8 mouse cellular contexts compared by ENCODE assay signal in the genomic region with DNA sequence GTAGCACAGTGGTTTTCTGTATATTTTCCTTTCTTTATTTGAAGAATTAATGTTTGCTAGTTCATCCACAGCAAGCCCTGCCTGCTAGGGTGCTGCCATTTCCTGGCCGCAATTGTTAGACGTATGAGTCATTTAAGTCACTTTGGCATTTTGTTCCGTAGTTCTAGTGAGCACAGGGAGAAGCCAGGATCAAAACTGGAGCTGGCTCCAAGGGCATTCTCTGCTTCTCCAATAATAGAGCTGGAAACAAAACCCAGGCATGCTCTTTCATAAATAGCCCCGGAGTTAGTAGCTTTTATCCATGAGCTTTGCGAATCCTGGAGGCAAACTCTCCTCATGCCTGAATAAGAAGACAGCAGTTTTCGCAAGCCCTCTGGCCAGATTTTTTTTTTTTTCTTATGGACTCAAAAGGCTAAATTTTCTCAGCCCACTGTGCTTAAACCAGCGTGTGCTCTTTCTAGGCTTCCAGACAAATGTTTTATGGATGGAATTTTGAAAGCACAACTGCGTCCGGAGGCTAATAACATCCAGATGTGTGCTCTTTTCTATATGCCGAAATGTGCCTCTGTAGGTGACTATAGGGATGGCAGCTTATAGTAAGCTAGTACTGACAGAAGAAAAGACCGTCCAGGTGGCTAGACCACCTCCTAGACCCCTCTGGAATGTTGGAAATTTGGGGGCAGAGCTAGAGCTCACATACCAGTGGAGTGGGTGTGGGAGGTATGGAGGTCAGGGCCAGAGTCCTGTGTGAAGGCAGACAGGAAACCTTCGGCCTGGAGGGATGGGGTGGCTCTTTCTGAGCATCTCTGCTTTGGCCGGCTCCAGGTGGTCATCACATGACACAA. TPM values are rescaled to one million over a fixed set of nuclear protein-coding genes. Genes with fewer than 3 reads are reported as not detected.
DNase-seq lines count a peak whose midpoint lies in the region; ATAC-seq and TF ChIP-seq lines count a peak whose summit lies in the region.

No protein-coding gene starts in this region.

- POLR2A ChIA-PET in Patski (lab: Charles Lee): no interaction called here

- peak; percentile 83 for ATAC-seq in kidney, embryonic 16.5 days (ENCODE audit: low FRiP score, low TSS enrichment)
- peak; percentile 79 for ATAC-seq in Patski
- peak; percentile 64 for ATAC-seq in forebrain, embryonic 16.5 days
- ATAC-seq in intestine, embryonic 15.5 days: peak; percentile 78

- WGBS in kidney, embryonic 16.5 days: 20% methylated on average over 13 of the region's 13 CpGs
- WGBS in forebrain, embryonic 16.5 days: 18% methylated on average over 13 of the region's 13 CpGs
- WGBS in intestine, embryonic 15.5 days: 16% methylated on average over 13 of the region's 13 CpGs

- H3K4me3 ChIP-seq in kidney, embryonic 16.5 days (ENCODE audit: low read length): peak overlapping the region; percentile 69
- H3K4me3 ChIP-seq in forebrain, embryonic 16.5 days (replicated peaks; ENCODE audit: low read length): peak overlapping the region; percentile 82
- H3K4me3 ChIP-seq in intestine, embryonic 15.5 days (replicated peaks): peak overlapping the region; percentile 70

- CTCF ChIA-PET in Patski (lab: Charles Lee): interaction anchor here (1.1 kb wide), 2 partner anchors 11 to 76 kb away, joined by 3 to 6 read pairs; no protein-coding TSS in a partner anchor

- H3K9me3 ChIP-seq in kidney, embryonic 16.5 days (ENCODE audit: low read length): no peaks in the 10 kb centered on the region
- H3K9me3 ChIP-seq in forebrain, embryonic 16.5 days (ENCODE audit: control insufficient read depth, low read length): no peaks in the 10 kb centered on the region
- H3K9me3 ChIP-seq in intestine, embryonic 15.5 days: no peaks in the 10 kb centered on the region

- H3K4me1 ChIP-seq in kidney, embryonic 16.5 days (ENCODE audit: insufficient read depth, low read length): peaks cover 14% of the 10 kb centered on the region
- H3K4me1 ChIP-seq in forebrain, embryonic 16.5 days (replicated peaks; ENCODE audit: control insufficient read depth, insufficient read depth, low read length): peaks cover 12% of the 10 kb centered on the region
- peaks cover 9% of the 10 kb centered on the region; the same call in 1 of the 2 replicates for H3K4me1 ChIP-seq in intestine, embryonic 15.5 days (replicated peaks)

- no peak for DNase-seq in kidney, postnatal 36 days
- no peak for DNase-seq in Patski (ENCODE audit: low read depth, low spot score)
- peak; percentile 31 for DNase-seq in neural tube, embryonic 10.5 days (ENCODE audit: extremely low spot score, low spot score)
- no peak for DNase-seq in layer of hippocampus, adult 11-12 months (ENCODE audit: low spot score)
- DNase-seq in cerebellum, adult 11 months: no peak

- TF ChIP-seq CTCF in Patski (IDR thresholded peaks at IDR 0.05): no peak

- no peaks in the 10 kb centered on the region for H3K27me3 ChIP-seq in kidney, embryonic 16.5 days (ENCODE audit: insufficient read depth, low read length)
- H3K27me3 ChIP-seq in Patski: no peaks in the 10 kb centered on the region
- H3K27me3 ChIP-seq in forebrain, embryonic 16.5 days (replicated peaks; ENCODE audit: control insufficient read depth, insufficient read depth, low read length): no peaks in the 10 kb centered on the region
- H3K27me3 ChIP-seq in intestine, embryonic 15.5 days (replicated peaks): no peaks in the 10 kb centered on the region

- H3K4me2 ChIP-seq in kidney, embryonic 16.5 days (replicated peaks; ENCODE audit: low read depth, low read length): peak overlapping the region; percentile 94
- H3K4me2 ChIP-seq in forebrain, embryonic 16.5 days (ENCODE audit: low read length): peak overlapping the region; percentile 97
- H3K4me2 ChIP-seq in intestine, embryonic 15.5 days (replicated peaks): peak overlapping the region; percentile 94

- in situ Hi-C loops in Patski (cut with MboI; ENCODE audit: low pct_unique_long_range_greater_than_20kb): no loop called here

- peak overlapping the region; percentile 74 for H3K9ac ChIP-seq in kidney, embryonic 16.5 days (replicated peaks; ENCODE audit: low read length)
- peak overlapping the region; percentile 79 for H3K9ac ChIP-seq in forebrain, embryonic 16.5 days (replicated peaks; ENCODE audit: low read depth, low read length)
- H3K9ac ChIP-seq in intestine, embryonic 15.5 days: peak overlapping the region; percentile 77

- H3K27ac ChIP-seq in kidney, embryonic 16.5 days (ENCODE audit: low read length): no peak overlapping the region
- H3K27ac ChIP-seq in forebrain, embryonic 16.5 days (ENCODE audit: low read length): no peak overlapping the region
- no peak overlapping the region for H3K27ac ChIP-seq in intestine, embryonic 15.5 days

- 0 out of 2 replicates have a peak, but pooled peaks cover 8% of the 10 kb centered on the region for H3K36me3 ChIP-seq in kidney, embryonic 16.5 days (ENCODE audit: insufficient read depth, low read length)
- no peaks in the 10 kb centered on the region for H3K36me3 ChIP-seq in forebrain, embryonic 16.5 days (ENCODE audit: control insufficient read depth, insufficient read depth)
- H3K36me3 ChIP-seq in intestine, embryonic 15.5 days: no peaks in the 10 kb centered on the region

RNA-seq across cellular contexts. Expression of a gene that starts 0.6 kb away (rescaled TPM):
- 130 and 134 TPM in 2 replicates for polyA plus RNA-seq in kidney, embryonic 16.5 days (2015; fragmentation: Nextera tagmentation; extraction: Ambion mirVana)
- 86.5 TPM for polyA plus RNA-seq in Patski (2021)
- polyA plus RNA-seq in forebrain, embryonic 16.5 days (2015; fragmentation: Nextera tagmentation; extraction: Ambion mirVana): 125 and 126 TPM in 2 replicates
- 468 and 476 TPM in 2 replicates for polyA plus RNA-seq in intestine, embryonic 15.5 days (2015; fragmentation: Nextera tagmentation; extraction: Ambion mirVana)

RNA-seq across cellular contexts. Expression of a gene that starts 11.2 kb away (rescaled TPM):
- polyA plus RNA-seq in kidney, embryonic 16.5 days (2015; fragmentation: Nextera tagmentation; extraction: Ambion mirVana): 1.1 and 1.4 TPM in 2 replicates
- 2.0 TPM for polyA plus RNA-seq in Patski (2021)
- polyA plus RNA-seq in forebrain, embryonic 16.5 days (2015; fragmentation: Nextera tagmentation; extraction: Ambion mirVana): 0.84 and 1.2 TPM in 2 replicates
- 0.68 and 0.97 TPM in 2 replicates for polyA plus RNA-seq in intestine, embryonic 15.5 days (2015; fragmentation: Nextera tagmentation; extraction: Ambion mirVana)
